Mouse (Mus musculus): Measurements from ENCODE around the gene Mgme1.
A peak's percentile ranks its signal among the peaks of the same experiment; 100 is the strongest.

Gene Mgme1

DNA sequence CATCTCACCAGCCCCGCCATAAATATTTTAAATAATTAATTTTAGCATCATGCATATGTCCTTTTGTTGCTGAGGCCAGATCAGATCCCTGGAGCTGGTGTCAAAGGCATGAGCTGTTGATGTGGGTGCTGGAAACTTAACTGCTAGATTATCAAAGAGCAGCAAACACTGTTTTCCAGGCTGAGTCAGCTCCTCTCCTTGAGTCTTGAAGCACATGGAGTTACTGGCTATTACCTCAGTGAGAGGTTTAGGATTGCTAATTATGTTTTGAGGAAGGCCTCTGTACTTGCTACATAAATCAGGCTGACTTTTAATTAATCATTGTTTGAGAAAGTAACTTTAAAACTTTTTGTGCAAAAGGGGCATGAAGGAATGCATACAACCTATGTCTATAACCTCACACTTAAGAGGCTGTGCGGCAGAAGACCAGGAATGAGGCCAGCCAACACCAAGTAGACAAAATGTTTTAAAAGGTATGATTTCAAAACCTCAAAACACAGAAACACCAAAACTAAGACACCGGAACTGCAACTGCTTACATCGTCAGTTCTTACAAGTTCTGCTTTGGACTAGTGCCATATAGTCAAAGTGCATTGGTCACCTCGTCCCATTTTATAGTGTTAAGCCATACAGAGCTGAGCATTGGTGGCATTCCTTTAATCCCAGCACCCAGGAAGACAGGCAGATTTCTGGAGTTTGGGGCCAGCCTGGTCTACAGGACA, 5.9 kb upstream of the Mgme1 start:
- DNase-seq (ENCODE audit: low spot score), result no peak

DNA sequence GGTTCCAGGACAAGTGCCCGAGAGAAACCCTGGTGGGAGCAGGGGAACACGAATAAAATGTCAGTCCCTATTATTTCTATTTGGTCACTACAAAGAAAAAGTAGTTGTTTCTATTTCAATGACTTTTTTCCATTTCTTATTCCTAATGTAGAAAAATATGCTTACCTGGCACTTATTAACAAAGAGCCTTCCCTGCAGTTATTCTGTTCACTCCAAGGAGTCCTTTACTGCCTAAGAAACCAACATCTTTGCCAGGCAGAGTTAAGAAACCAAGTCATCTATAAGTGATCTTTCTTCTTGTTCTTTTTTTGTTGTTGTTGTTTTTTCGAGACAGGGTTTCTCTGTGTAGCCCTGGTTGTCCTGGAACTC, 5.4 kb upstream of the Mgme1 start:
- no peak for DNase-seq (ENCODE audit: low spot score)

DNA sequence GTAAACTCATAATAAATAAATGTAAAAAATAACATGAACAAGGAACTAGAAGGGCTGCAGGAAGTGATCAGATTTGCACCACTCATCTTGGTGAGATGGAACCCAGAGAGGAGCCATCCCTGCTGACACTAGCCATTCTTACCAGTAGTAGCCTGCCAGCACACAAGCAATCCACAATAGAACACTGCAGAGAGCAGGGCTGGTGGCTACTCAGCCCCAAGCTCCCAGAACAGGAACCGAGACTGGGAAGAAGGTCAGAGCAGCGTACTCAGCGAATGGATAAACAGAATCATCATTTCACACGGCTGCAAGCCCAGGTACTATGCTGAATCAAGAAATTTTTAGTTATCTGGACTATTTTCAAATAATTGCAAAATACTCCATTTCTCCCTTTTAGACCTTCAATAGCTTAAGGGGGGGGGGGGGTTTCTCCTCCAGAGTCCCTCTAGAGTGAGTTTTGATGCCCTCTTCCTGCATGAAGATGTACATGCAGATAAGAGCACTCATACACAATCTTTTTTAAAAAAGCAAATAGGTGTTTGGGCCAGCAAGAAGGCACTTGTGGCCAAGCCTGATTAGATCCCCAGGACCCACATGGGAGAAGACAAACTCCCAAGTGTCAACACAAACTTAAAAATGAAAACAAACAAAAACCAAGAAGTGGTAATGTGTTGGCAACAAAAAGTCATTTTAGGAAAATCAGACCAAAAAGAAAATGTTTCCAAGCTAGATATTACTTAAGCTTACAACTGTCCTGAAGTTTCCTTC, 4.4 kb upstream of the Mgme1 start:
- DNase-seq (ENCODE audit: low spot score), result no peak

DNA sequence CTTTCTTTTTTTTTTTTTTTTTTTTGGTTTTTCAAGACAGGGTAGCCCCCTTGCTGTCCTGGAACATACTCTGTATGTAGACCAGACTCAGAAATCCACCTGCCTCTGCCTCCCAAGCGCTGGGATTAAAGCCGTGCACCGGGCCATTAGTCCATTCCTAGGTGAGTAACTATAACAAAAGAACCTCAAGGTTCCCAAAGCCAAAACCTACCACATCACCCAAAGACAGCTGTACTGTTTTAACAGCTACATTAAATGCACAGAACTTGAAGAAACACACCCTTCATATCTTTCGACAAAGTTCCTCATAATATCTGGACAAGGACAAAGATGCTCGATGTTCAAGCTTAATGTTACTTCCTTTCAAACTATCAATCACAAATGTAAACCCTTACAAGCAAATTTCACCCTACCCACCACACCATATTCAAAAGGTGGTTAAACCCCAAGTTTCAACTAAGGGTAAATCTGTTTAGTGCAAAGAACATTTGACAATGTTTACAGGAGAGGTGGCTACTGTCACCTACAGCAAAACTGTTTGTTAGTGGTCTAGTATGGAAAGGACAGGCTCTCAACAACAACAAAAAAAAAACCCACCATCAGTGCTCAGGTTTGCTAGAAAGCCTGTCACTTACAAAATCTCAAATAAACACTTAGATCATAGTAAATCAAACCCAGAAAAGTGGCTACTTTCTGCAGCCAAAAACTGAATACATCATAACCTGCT, 3.3 kb upstream of the Mgme1 start:
- DNase-seq (ENCODE audit: low spot score), result no peak

DNA sequence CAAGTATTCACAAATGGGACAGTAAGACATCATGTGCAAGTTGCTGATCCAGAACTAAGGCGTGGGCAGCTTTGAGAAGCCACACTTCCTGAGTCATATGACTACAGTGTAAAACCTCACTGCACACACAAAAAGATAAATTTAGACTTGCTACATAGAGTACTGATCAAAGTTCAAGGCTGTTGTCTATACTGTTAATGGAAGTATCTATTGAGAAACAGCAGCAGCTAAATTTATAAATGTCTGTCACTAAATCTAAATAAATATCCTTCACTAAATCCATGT, 2.8 kb upstream of the Mgme1 start:
- DNase-seq (ENCODE audit: low spot score), result no peak

DNA sequence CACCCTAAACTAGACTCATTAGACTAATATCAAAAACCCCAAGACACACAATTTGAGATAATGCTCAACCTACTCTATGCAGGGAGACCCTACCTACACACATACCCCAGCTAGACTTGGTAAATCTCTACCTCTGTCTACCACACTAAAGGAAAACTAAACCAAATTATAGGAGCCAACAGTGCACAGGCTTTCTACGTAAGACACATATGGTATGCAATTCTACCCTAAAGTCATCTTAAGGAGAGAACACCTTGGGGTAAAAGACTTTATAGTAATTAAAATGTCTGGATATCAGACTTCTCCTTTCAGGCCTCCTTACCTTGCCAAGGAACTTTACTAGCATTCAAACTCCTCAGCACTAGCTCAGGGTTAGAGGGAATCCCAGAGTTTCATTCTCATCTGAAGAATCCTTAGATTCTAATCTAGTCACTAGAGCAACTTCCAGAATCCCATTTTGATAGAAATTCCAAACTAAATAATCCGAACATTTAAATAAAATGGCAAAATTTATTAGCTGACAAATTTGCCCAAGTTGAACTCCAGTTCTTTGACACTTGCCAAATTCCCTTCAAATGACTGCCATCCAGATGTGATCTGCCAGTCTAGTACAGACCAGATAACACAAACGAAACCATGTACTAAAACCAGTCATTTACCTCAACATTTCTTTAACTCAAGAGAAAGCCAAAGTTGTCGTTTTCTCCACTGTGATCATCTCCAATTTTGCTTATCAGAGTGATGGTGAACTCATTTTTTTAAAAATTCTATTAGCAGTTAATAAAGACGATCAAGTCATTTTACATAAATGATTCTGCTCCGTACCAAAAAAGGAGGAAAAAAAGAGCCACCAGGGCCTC, 1.8 kb upstream of the Mgme1 start:
- no peak for DNase-seq (ENCODE audit: low spot score)

DNA sequence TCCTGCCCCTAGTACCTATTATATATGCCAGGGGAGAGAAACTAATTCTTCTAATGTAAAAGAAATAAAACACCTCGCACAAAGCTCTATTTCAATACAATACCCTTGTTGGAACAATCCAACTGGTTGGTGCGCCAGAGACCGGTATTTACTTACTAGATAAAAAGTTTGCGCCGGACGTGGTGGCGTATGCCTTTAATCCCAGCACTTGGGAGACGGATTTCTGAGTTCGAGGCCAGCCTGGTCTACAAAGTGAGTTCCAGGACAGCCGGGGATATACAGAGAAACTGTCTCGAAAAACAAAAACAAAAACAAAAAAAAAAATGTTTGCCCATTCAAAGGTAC, 1.2 kb upstream of the Mgme1 start:
- DNase-seq (ENCODE audit: low spot score), result no peak

DNA sequence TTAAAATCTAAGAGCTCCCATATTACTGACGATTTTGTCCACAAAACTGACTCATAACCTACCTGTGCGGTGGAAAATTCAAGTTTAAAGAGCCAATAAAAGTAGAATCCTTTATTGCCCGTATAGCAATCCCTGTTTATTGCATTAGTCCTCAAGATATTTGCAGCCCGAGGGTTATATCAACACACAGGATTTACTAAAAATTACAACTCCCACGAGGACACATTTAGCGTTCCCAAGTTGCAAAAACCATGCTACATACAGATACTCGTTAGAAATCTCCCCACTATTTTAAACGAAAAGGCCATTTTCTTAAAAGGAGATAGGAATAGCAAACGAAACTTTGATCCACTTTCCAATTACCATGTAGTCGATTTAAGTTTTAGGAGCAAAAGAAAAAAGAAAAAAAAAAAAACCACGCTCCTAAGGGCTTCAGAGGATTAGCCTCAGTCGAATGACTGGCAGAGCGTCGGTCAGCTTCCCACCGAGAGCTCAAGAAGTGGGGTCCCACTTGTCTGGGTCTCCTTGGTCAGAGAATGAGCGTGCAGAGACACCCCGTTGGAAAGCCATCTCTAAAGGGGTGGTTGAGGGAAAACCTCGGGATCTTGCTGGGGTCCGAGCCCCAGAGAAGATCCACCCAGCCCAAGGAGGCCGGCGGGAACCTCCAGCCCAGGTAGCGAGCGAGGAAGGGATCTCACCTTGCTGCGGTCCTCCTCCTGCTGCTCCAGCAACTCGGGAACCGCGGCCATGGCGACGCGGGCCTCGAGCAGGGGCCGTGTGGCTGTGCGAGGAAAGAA, 586 bp upstream of the Mgme1 start:
- DNase-seq (ENCODE audit: low spot score), result no peak

DNA sequence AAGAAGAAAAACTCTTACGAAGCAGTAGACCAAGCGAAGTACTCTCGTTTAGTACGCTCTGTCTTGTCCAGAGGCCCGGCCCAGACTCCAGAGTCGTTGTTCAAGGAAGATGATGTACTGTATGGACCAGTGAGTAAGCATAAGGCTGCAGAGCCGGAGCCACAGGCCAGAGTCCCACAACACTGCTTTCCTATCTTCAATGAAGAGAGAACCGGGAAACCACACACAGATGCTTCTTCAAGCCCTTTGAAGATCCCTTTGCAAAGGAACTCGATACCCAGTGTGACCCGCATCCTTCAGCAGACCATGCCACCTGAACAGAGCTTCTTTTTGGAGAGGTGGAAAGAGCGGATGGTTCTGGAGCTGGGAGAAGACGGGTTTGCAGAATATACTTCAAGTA, 1.6 kb downstream of the Mgme1 start:
- DNase-seq (ENCODE audit: low spot score), result no peak

DNA sequence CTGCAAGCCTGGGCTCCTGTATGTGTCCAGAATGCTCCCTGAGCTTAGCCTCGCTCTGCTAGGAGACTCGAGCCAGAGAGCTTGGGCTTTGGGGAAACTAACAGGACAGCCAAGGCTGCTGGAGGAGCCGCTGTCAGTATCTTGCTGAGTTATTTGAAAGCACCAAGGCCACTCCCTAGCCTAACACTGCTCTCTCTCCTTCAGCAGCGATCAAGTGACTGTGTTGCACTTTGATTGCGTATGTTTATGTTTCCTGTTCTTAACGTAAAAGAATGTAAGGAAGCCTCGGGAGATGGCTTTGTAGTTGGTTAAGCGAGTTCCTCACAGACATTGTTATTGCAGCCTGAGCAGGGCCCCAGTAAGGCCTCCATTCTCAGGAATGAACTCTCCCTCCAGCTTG, 4.3 kb downstream of the Mgme1 start:
- peak; percentile 35 for DNase-seq (ENCODE audit: low spot score)

DNA sequence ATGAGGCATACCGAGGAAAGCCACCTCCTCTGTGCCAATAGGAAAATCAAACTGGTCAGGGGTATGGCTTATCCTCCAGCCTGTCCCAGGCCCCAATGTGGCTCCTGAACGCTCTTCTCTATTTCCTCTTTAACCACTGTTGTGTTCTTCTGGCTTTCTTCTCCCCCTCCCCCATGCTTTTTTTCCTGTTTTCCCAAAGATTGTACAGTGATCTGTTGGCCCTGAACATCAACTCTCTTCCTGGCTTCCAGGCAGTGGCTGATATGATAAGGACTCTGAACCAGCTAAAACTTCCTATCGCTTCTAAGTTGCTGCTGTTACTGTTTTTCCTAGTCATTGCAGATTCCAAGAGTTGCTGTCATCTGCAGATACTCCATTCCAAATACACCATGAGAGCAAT, 6.4 kb downstream of the Mgme1 start:
- DNase-seq (ENCODE audit: low spot score), result no peak

DNA sequence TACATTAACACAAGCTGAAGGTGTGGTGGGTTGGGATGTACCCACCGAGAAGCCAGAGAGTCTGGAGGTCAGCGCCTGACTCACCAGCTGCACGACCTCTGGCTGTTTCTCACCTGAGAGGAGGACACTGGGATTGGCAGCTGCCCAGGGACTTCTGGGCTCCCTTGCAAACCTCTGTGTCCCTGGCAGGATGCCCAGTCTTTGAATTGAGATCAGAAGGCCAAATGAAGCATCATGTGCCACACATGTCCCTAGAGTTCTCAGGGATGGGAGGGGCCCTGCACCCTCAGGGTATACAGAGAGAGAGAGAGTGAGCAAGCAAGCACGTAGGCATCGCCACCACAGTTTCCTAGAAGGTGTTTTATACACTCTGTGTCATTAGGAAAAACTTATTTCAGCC, 9.3 kb downstream of the Mgme1 start:
- peak; percentile 70 for DNase-seq (ENCODE audit: low spot score)

DNA sequence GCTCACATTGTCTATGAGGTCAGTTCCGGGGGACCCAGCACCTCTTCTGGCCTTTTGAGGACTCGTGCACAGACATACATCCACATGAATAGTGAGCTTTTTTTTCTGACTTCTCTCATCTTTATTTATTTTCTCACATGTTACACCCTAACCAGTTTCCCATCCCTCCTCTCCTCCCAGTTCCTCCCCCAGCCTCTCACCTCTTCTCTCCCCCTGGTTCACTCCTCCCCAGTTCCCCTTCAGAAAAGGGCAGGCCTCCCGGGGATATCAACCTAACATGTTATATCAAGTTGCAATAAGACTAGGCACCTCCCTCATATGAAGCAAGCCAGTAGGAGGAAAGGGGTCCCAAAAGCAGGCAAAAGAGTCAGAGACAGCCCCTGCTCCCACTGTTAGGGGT, 10.1 kb downstream of the Mgme1 start:
- DNase-seq (ENCODE audit: low spot score), result no peak

DNA sequence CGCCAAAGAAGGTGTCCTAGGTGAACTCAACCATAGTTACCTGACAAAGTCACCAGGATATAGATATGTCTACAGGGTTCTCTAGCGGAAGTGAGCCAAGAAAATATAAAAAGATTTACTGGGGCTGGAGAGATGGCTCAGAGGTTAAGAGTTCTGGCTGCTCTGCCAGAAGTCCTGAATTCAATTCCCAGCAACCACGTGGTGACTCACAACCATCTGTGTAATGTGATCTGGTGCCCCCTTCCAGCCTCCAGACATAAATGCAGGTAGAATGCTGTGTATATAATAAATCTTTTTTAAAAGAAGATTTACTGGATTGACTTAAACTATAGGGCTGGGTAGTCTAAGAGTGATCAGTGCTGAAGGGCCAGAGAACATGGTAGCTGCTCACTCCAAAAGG, 11.0 kb downstream of the Mgme1 start:
- no peak for DNase-seq (ENCODE audit: low spot score)

DNA sequence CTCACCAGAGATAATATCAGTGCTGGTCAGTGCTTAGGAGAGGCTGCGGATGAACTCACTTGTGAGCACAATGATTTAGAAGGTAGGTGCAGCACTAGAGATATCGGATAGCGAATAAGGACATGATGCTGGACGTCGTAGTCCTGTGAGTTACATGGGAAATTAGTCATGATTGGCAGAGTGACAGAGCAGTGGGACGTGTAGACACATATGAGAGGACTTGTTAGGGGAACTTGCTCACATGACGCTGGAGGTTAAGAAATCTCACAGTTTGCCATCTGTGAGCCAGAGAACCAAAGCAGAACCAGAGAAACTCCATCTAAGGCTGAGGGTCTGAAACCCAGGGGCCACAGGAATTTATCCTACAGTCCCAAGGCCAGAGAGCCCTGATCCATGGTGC, 19.9 kb downstream of the Mgme1 start:
- DNase-seq (ENCODE audit: low spot score), result no peak

DNA sequence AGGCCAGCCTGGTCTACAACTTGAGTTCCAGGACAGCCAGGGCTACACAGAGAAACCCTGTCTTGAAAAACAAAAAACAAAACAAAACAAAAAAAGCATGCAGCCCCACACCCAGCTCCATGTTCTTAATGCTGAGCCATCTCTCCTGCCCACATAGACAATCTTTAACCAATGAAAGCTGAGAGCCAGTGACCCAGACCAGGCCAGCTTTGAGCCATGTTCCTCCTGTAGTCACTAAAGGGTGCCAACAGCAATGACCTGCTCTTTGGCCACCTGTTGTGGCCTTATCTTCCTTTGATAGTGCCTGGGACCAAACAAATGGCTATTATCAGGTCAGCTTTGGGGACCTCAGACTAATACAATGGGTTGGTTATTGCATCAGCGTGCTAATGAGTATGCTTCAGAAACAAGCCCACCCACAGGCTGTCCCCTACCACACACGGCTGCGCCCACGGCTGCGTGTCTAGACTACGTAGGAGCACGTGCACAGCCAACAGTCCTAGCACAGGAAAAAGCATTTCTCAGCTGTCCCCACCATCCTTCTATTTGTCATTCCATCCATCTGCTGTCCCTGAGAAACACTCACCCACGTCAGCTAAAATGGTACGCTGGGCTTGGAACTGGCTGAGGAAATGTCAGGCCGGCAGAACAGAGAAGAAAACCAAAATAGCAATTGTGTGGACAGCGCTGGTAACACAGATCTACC, 21.3 kb downstream of the Mgme1 start:
- no peak for DNase-seq (ENCODE audit: low spot score)

DNA sequence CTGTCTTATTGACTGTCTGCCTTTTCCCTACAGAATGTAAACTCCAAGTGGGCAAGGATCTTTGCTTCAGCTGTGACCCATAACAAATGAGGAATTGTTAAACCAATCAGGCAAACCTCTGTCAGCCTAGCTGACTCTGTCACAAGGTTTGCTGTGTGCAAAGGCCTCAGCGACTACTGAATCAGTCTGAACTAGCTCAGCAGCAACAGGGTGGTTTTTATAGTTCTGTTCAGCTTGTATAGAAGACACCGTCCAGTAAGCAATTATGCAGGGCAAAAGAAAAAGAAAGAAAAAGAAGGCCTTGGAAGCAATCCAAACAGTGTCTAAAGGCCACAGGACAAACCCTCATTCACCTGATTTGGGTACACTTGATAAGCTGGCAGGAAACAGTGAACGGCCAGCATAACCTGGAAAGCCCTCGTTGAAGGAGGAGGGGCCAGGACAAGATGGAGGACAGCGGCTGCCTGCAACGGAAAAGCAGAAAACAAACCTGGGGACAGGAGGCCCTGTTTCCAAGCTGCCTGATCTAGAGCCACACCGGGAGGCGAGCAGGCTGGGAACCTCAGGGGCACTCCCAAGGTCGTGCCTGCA, 24.8 kb downstream of the Mgme1 start:
- DNase-seq (ENCODE audit: low spot score), result no peak

DNA sequence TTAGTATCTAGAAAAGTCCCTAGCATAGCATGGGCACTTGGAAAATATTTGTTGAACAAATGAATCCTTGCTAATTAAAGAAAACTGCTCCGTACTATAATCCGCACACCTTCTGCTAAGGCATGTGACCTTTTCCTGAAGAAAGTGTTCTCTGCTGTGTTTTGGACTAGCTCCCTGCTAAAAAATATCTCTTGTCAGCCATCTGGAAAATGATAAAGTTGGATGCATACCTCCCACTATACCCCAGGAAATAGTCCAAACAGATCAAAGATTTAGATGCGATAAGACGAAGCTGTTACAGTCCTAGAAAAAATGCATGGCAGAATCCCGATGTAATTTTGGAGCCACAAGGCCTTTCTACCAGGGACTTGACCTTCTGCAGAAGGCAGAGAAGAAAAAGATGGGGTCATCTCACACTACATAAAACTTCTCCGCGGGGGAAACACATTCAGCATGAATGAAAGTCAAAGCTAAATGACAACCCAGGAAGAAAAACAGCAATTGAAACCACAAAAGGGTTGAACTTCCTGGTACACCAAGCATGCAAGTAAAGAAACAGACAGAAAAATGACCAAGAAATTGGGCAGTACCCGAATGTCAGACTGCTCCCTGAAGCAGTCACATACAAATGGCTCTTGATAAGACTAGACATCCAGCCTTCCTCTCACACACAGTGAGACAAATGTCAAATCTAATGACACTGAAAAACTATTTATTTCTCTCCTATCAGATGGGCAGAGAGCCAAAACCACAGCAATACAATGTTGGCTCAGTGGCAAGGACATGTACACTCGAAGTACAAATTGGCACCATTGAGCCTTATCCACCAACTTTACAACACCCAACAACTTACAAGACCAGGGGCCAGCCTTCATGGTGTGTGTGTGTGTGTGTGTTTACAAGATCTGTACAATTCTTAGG, 29.5 kb downstream of the Mgme1 start:
- DNase-seq (ENCODE audit: low spot score), result no peak

DNA sequence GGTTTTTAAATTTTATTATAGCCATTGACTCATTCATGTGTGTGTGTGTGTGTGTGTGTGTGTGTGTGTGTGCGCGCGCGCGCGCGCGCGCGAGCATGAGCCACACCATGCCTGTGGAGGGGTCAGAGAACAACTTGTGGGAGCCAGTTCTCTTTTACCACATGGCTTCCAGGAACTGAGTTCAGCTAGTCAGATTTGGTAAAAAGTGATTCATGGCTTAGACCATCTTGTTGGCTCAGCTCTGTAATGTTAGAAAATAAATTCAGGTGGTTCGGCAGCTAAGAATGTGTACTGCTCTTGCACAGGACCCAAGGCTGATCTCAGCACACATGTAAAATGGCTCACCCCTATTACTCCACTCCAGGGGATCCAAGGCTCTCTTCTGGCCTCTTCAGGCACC, 30.6 kb downstream of the Mgme1 start:
- DNase-seq (ENCODE audit: low spot score), result no peak

Data from ovary, adult 18-20 months (tissue).